Mouse (Mus musculus): ENCODE results near the gene Mecr. TPM values are rescaled to one million over a fixed set of nuclear protein-coding genes. Genes with fewer than 3 reads are reported as not detected.

Gene Mecr
- total and polyA plus RNA-seq, 3 experiments: 92.1 to 137 TPM; not detected in 1

- no peak for DNase-seq (ENCODE audit: low read depth, low spot score)
Observed at GRCm38 (mm10) chr4:131874567-131874966, 31.3 kb downstream of the Mecr start.

GRCm38 (mm10) chr4:131875242-131875641 lies 32.0 kb downstream of the Mecr start:
- H3K9ac ChIP-seq (ENCODE audit: control insufficient read depth, low read depth, low read length, poor library complexity, severe bottlenecking): peak overlapping the region; percentile 100
- peaks cover 0 to 37% of the 10 kb centered on the region in 2 experiments; a peak in 2 of 4 replicates for H3K36me3 ChIP-seq (ENCODE audit: control insufficient read depth in 1 of 2, insufficient read depth in 2 of 2, low read length in 2 of 2)
- peaks cover 71% of the 10 kb centered on the region for H3K79me2 ChIP-seq (ENCODE audit: control insufficient read depth, insufficient read depth, low read length, poor library complexity)
- no peaks in the 10 kb centered on the region for H3K27me3 ChIP-seq (ENCODE audit: control insufficient read depth in 1 of 2, insufficient read depth in 2 of 2, low read length in 2 of 2)
- no peaks in the 10 kb centered on the region for H3K9me3 ChIP-seq (replicated peaks; ENCODE audit: insufficient read depth, low read length)
- peak; percentile 51; the same call in 1 of the 2 replicates for TF ChIP-seq TBP (IDR thresholded peaks at IDR 0.05; ENCODE audit: low read depth, low read length)
- TF ChIP-seq SIN3A (IDR thresholded peaks at IDR 0.05; ENCODE audit: low read length): 0 out of 2 replicates have a peak, but pooled peaks have one; percentile 5
- no peak for TF ChIP-seq EP300 (IDR thresholded peaks at IDR 0.05; ENCODE audit: low read depth in 1 of 2, low read length in 2 of 2)
- TF ChIP-seq MXI1 (IDR thresholded peaks at IDR 0.05; ENCODE audit: low read depth, low read length): peak; percentile 29; the same call in 1 of the 2 replicates
- TF ChIP-seq MYB (IDR thresholded peaks at IDR 0.05; ENCODE audit: low read depth, low read length): no peak
- peak overlapping the region; percentile 58 to 82 for H3K4me3 ChIP-seq (ENCODE audit: control insufficient read depth in 1 of 2, insufficient read depth in 1 of 2, low read depth in 2 of 2, low read length in 2 of 2)
- peaks cover 11 to 18% of the 10 kb centered on the region in 2 experiments; a peak in 3 of 4 replicates for H3K4me1 ChIP-seq (ENCODE audit: control insufficient read depth in 1 of 2, insufficient read depth in 2 of 2, low read length in 2 of 2)
- DNase-seq (ENCODE audit: low read depth, low spot score): peak; percentile 69
- H3K27ac ChIP-seq (ENCODE audit: control insufficient read depth, low read depth, low read length): peak overlapping the region; percentile 85; the same call in 1 of the 2 replicates

More at GRCm38 (mm10) chr4:131874567-131874966, 31.3 kb downstream of the Mecr start:
- peaks cover 11 to 18% of the 10 kb centered on the region in 2 experiments; a peak in 3 of 4 replicates for H3K4me1 ChIP-seq (ENCODE audit: control insufficient read depth in 1 of 2, insufficient read depth in 2 of 2, low read length in 2 of 2)
- no peaks in the 10 kb centered on the region for H3K27me3 ChIP-seq (ENCODE audit: control insufficient read depth in 1 of 2, insufficient read depth in 2 of 2, low read length in 2 of 2)
- H3K36me3 ChIP-seq (ENCODE audit: control insufficient read depth in 1 of 2, insufficient read depth in 2 of 2, low read length in 2 of 2): peaks cover 0 to 37% of the 10 kb centered on the region in 2 experiments; a peak in 2 of 4 replicates
- peak overlapping the region; percentile 58 to 82 for H3K4me3 ChIP-seq (ENCODE audit: control insufficient read depth in 1 of 2, insufficient read depth in 1 of 2, low read depth in 2 of 2, low read length in 2 of 2)
- no peak for TF ChIP-seq ZKSCAN1 (IDR thresholded peaks at IDR 0.05; ENCODE audit: low read depth, low read length)
- H3K9me3 ChIP-seq (replicated peaks; ENCODE audit: insufficient read depth, low read length): no peaks in the 10 kb centered on the region
- peaks cover 64% of the 10 kb centered on the region for H3K79me2 ChIP-seq (ENCODE audit: control insufficient read depth, insufficient read depth, low read length, poor library complexity)
- H3K27ac ChIP-seq (ENCODE audit: control insufficient read depth, low read depth, low read length): peak overlapping the region; percentile 85
- peak overlapping the region; percentile 100 for H3K9ac ChIP-seq (ENCODE audit: control insufficient read depth, low read depth, low read length, poor library complexity, severe bottlenecking)

- no peak for TF ChIP-seq GATA1 (IDR thresholded peaks at IDR 0.05; ENCODE audit: low read depth, low read length)
- TF ChIP-seq POLR2A (IDR thresholded peaks at IDR 0.05; ENCODE audit: control insufficient read depth in 1 of 2, insufficient read depth in 1 of 2, low read depth in 1 of 2, low read length in 2 of 2, poor library complexity in 1 of 2): no peak
- TF ChIP-seq MEF2A (IDR thresholded peaks at IDR 0.05; ENCODE audit: extremely low read depth, insufficient replicate concordance, low read depth, low read length, poor library complexity, severe bottlenecking): no peak
- TF ChIP-seq ZC3H11A (IDR thresholded peaks at IDR 0.05; ENCODE audit: low read depth, low read length): no peak
- Histone ChIP-seq H3K9ac (ENCODE audit: control insufficient read depth, low read depth, low read length, poor library complexity, severe bottlenecking) (0 out of 2 replicates have a peak overlapping the region, but pooled peaks have one; percentile 1), H3K79me2 (ENCODE audit: control insufficient read depth, insufficient read depth, low read length, poor library complexity) (peaks cover 85% of the 10 kb centered on the region), H3K27ac (ENCODE audit: control insufficient read depth, low read depth, low read length) (no peak overlapping the region), H3K4me3 (ENCODE audit: control insufficient read depth in 1 of 2, insufficient read depth in 1 of 2, low read depth in 2 of 2, low read length in 2 of 2) (no peak overlapping the region), H3K27me3 (ENCODE audit: control insufficient read depth in 1 of 2, insufficient read depth in 2 of 2, low read length in 2 of 2) (no peaks in the 10 kb centered on the region), H3K4me1 (ENCODE audit: control insufficient read depth in 1 of 2, insufficient read depth in 2 of 2, low read length in 2 of 2) (peaks cover 11 to 18% of the 10 kb centered on the region in 2 experiments; a peak in 3 of 4 replicates), H3K36me3 (ENCODE audit: control insufficient read depth in 1 of 2, insufficient read depth in 2 of 2, low read length in 2 of 2) (peaks cover 3 to 35% of the 10 kb centered on the region in 2 experiments; a peak in 3 of 4 replicates), H3K9me3 (replicated peaks; ENCODE audit: insufficient read depth, low read length) (no peaks in the 10 kb centered on the region)
- no peak for DNase-seq (ENCODE audit: low read depth, low spot score)
Observed at GRCm38 (mm10) chr4:131876836-131877235, 33.6 kb downstream of the Mecr start.

All from MEL (cell line).